ENCODE assay signal across 8 mouse cellular contexts in genomic region chr2:154677651-154678139, GRCm38 (mm10). TPM values are rescaled to one million over a fixed set of nuclear protein-coding genes. Genes with fewer than 3 reads are reported as not detected.
DNase-seq lines count a peak whose midpoint lies in the region; ATAC-seq and TF ChIP-seq lines count a peak whose summit lies in the region.

No protein-coding gene starts in this region.

- no peak for TF ChIP-seq CTCF in E14TG2a.4 (conservative IDR thresholded peaks at IDR 0.05; ENCODE audit: low read length)

- peaks cover 67% of the 10 kb centered on the region for H3K4me1 ChIP-seq in E14TG2a.4 (replicated peaks; ENCODE audit: low read depth, low read length)
- H3K4me1 ChIP-seq in brown adipose tissue, adult 24 weeks (ENCODE audit: control insufficient read depth, insufficient read depth, insufficient read length, low read length), result peaks cover 17% of the 10 kb centered on the region
- peaks cover 59% of the 10 kb centered on the region for H3K4me1 ChIP-seq in forebrain, embryonic 13.5 days

- peak overlapping the region; percentile 59 for H3K4me2 ChIP-seq in forebrain, embryonic 13.5 days

- peak; percentile 35 to 61 for DNase-seq in heart, postnatal 36 days
- peak; percentile 86 to 89 for DNase-seq in layer of hippocampus, postnatal 10 days (ENCODE audit: low spot score in 2 of 2)
- peak; percentile 58 for DNase-seq in lung, postnatal 14 days
- peak; percentile 48 to 49 for DNase-seq in right cerebral cortex, adult 2 months (ENCODE audit: low spot score in 2 of 2)
- DNase-seq in thymus, postnatal 36 days, result no peak

- H3K36me3 ChIP-seq in E14TG2a.4 (ENCODE audit: insufficient read depth, low read length), result peaks cover 30% of the 10 kb centered on the region
- H3K36me3 ChIP-seq in forebrain, embryonic 13.5 days (ENCODE audit: poor library complexity, severe bottlenecking), result peaks cover 10% of the 10 kb centered on the region; the same call in 1 of the 2 replicates

- H3K27ac ChIP-seq in brown adipose tissue, adult 24 weeks (replicated peaks; ENCODE audit: low read depth, low read length), result peak overlapping the region; percentile 22
- H3K27ac ChIP-seq in forebrain, embryonic 13.5 days, result peak overlapping the region; percentile 94

- H3K9ac ChIP-seq in forebrain, embryonic 13.5 days, result peak overlapping the region; percentile 60

- H3K4me3 ChIP-seq in E14TG2a.4 (replicated peaks; ENCODE audit: low read length), result peak overlapping the region; percentile 78
- H3K4me3 ChIP-seq in brown adipose tissue, adult 24 weeks (ENCODE audit: insufficient read depth, low read depth, low read length), result no peak overlapping the region
- H3K4me3 ChIP-seq in forebrain, embryonic 13.5 days, result peak overlapping the region; percentile 27

- WGBS in forebrain, embryonic 13.5 days, result 6% methylated on average over 10 of the region's 10 CpGs

- intact Hi-C loops in heart, postnatal 36 days (cut with DNase I), result no loop called here

- no peaks in the 10 kb centered on the region for H3K27me3 ChIP-seq in E14TG2a.4 (ENCODE audit: insufficient read depth, low read length)
- H3K27me3 ChIP-seq in forebrain, embryonic 13.5 days, result no peaks in the 10 kb centered on the region

- peak; percentile 81 for ATAC-seq in forebrain, embryonic 13.5 days

- no peaks in the 10 kb centered on the region for H3K9me3 ChIP-seq in E14TG2a.4 (ENCODE audit: low read length)
- H3K9me3 ChIP-seq in forebrain, embryonic 13.5 days (replicated peaks), result no peaks in the 10 kb centered on the region

RNA-seq across cellular contexts. Expression of gene Chmp4b, which starts 26.2 kb away (rescaled TPM):
- 108 TPM in 2 replicates for polyA plus RNA-seq in brown adipose tissue, adult 24 weeks (2012; ENCODE audit: insufficient read depth, insufficient read length, missing spikeins)
- 22.4 and 24.9 TPM in 2 replicates for polyA plus RNA-seq in forebrain, embryonic 13.5 days (2015; fragmentation: Nextera tagmentation; extraction: Ambion mirVana)
- 100 to 1,000 TPM; 113 to 124 TPM for total RNA-seq in heart, postnatal 36 days (2021)
- 100 to 1,000 TPM; 209 to 213 TPM for total RNA-seq in layer of hippocampus, postnatal 10 days (2021)

Comparison
In these comparisons a context has a peak if more than half of its experiments do, and no peak if none do; other contexts are left out.
1. DNase-seq: peak in heart, postnatal 36 days (2 of 2), layer of hippocampus, postnatal 10 days (2 of 2), lung, postnatal 14 days (single experiment) and right cerebral cortex, adult 2 months (2 of 2); none in thymus, postnatal 36 days (0 of 2).